Mouse (Mus musculus): ENCODE data around the gene Prdm16. TPM values are rescaled to one million over a fixed set of nuclear protein-coding genes. Genes with fewer than 3 reads are reported as not detected.

Prdm16 gene
- polyA plus RNA-seq, 1 experiment from 2014 or later = 22.1 TPM

- H3K9ac ChIP-seq = no peak overlapping the region
- no peak overlapping the region for H3K4me2 ChIP-seq
- H3K9me3 ChIP-seq (replicated peaks) = no peaks in the 10 kb centered on the region
- no peak for ATAC-seq (replicated peaks; ENCODE audit: low FRiP score)
- no peaks in the 10 kb centered on the region for H3K36me3 ChIP-seq
- H3K4me3 ChIP-seq (replicated peaks) = no peak overlapping the region
- 86% methylated on average over 3 of the region's 3 CpGs for WGBS
- peaks cover 80% of the 10 kb centered on the region for H3K27me3 ChIP-seq
- peaks cover 29% of the 10 kb centered on the region; the same call in 1 of the 2 replicates for H3K4me1 ChIP-seq
- no peak overlapping the region for H3K27ac ChIP-seq
These were observed 13.4 kb downstream of the Prdm16 start for GRCm38 (mm10) chr4:154623241-154623640.

- WGBS = 91% methylated on average over 4 of the region's 4 CpGs
- H3K36me3 ChIP-seq = no peaks in the 10 kb centered on the region
- no peak overlapping the region for H3K9ac ChIP-seq
- H3K4me3 ChIP-seq (replicated peaks) = no peak overlapping the region
- no peak overlapping the region for H3K4me2 ChIP-seq
- H3K27me3 ChIP-seq = peaks cover 79% of the 10 kb centered on the region
- H3K4me1 ChIP-seq = peaks cover 29% of the 10 kb centered on the region
- H3K9me3 ChIP-seq (replicated peaks) = no peaks in the 10 kb centered on the region
- ATAC-seq (replicated peaks; ENCODE audit: low FRiP score) = no peak
- no peak overlapping the region for H3K27ac ChIP-seq
These were observed 14.2 kb downstream of the Prdm16 start for GRCm38 (mm10) chr4:154622521-154622920.

- no peak for ATAC-seq (replicated peaks; ENCODE audit: low FRiP score)
- H3K9ac ChIP-seq = no peak overlapping the region
- H3K4me2 ChIP-seq = no peak overlapping the region
- H3K27me3 ChIP-seq = peaks cover 41% of the 10 kb centered on the region
- no peak overlapping the region for H3K4me3 ChIP-seq (replicated peaks)
- no peaks in the 10 kb centered on the region for H3K9me3 ChIP-seq (replicated peaks)
- 54% methylated on average over 10 of the region's 10 CpGs for WGBS
- no peaks in the 10 kb centered on the region for H3K36me3 ChIP-seq
- peaks cover 11% of the 10 kb centered on the region for H3K4me1 ChIP-seq
- peak overlapping the region; percentile 37; the same call in 1 of the 2 replicates for H3K27ac ChIP-seq
These were observed 25.5 kb downstream of the Prdm16 start for GRCm38 (mm10) chr4:154611167-154611566.

- Histone ChIP-seq H3K4me1 (peaks cover 11% of the 10 kb centered on the region), H3K9ac (no peak overlapping the region), H3K4me3 (replicated peaks) (no peak overlapping the region), H3K4me2 (no peak overlapping the region), H3K27ac (no peak overlapping the region), H3K9me3 (replicated peaks) (no peaks in the 10 kb centered on the region), H3K27me3 (peaks cover 36% of the 10 kb centered on the region), H3K36me3 (no peaks in the 10 kb centered on the region)
- WGBS = 92% methylated on average over 5 of the region's 5 CpGs
- ATAC-seq (replicated peaks; ENCODE audit: low FRiP score) = no peak
These were observed 28.9 kb downstream of the Prdm16 start for GRCm38 (mm10) chr4:154607724-154608123.

- H3K36me3 ChIP-seq = no peaks in the 10 kb centered on the region
- WGBS = 80% methylated on average over 7 of the region's 7 CpGs
- H3K4me2 ChIP-seq = no peak overlapping the region
- H3K27me3 ChIP-seq = peaks cover 63% of the 10 kb centered on the region
- H3K27ac ChIP-seq = no peak overlapping the region
- no peak for ATAC-seq (replicated peaks; ENCODE audit: low FRiP score)
- no peak overlapping the region for H3K9ac ChIP-seq
- no peaks in the 10 kb centered on the region for H3K9me3 ChIP-seq (replicated peaks)
- peaks cover 17% of the 10 kb centered on the region for H3K4me1 ChIP-seq
- H3K4me3 ChIP-seq (replicated peaks) = no peak overlapping the region
These were observed 32.2 kb downstream of the Prdm16 start for GRCm38 (mm10) chr4:154604442-154604830.

GRCm38 (mm10) chr4:154603663-154604441 lies 32.8 kb downstream of the Prdm16 start:
- Histone ChIP-seq H3K9ac (no peak overlapping the region), H3K36me3 (no peaks in the 10 kb centered on the region), H3K4me2 (no peak overlapping the region), H3K4me1 (peaks cover 23% of the 10 kb centered on the region), H3K9me3 (replicated peaks) (no peaks in the 10 kb centered on the region), H3K27me3 (peaks cover 65% of the 10 kb centered on the region), H3K27ac (no peak overlapping the region), H3K4me3 (replicated peaks) (no peak overlapping the region)
- WGBS = 51% methylated on average over 25 of the region's 25 CpGs
- ATAC-seq (replicated peaks; ENCODE audit: low FRiP score) = no peak

GRCm38 (mm10) chr4:154602409-154602808 lies 34.3 kb downstream of the Prdm16 start:
- WGBS = 70% methylated on average over 10 of the region's 10 CpGs
- Histone ChIP-seq H3K4me3 (replicated peaks) (no peak overlapping the region), H3K36me3 (no peaks in the 10 kb centered on the region), H3K27ac (no peak overlapping the region), H3K4me1 (peaks cover 34% of the 10 kb centered on the region), H3K9ac (no peak overlapping the region), H3K27me3 (peaks cover 79% of the 10 kb centered on the region), H3K9me3 (replicated peaks) (no peaks in the 10 kb centered on the region), H3K4me2 (no peak overlapping the region)
- ATAC-seq (replicated peaks; ENCODE audit: low FRiP score) = no peak

GRCm38 (mm10) chr4:154601006-154601405 lies 35.7 kb downstream of the Prdm16 start:
- Histone ChIP-seq H3K9me3 (replicated peaks) (no peaks in the 10 kb centered on the region), H3K9ac (no peak overlapping the region), H3K4me3 (replicated peaks) (no peak overlapping the region), H3K4me1 (peaks cover 34% of the 10 kb centered on the region), H3K36me3 (no peaks in the 10 kb centered on the region), H3K27ac (no peak overlapping the region), H3K27me3 (peaks cover 88% of the 10 kb centered on the region), H3K4me2 (no peak overlapping the region)
- ATAC-seq (replicated peaks; ENCODE audit: low FRiP score) = no peak
- WGBS = 64% methylated on average over 3 of the region's 3 CpGs

GRCm38 (mm10) chr4:154599977-154600376 lies 36.7 kb downstream of the Prdm16 start:
- Histone ChIP-seq H3K9ac (no peak overlapping the region), H3K27me3 (peaks cover 91% of the 10 kb centered on the region), H3K9me3 (replicated peaks) (no peaks in the 10 kb centered on the region), H3K4me1 (peaks cover 40% of the 10 kb centered on the region), H3K4me2 (no peak overlapping the region), H3K36me3 (no peaks in the 10 kb centered on the region), H3K4me3 (replicated peaks) (no peak overlapping the region), H3K27ac (0 out of 2 replicates have a peak overlapping the region, but pooled peaks have one; percentile 27)
- 36% methylated on average over 10 of the region's 10 CpGs for WGBS
- no peak; the same call in 1 of the 2 replicates for ATAC-seq (replicated peaks; ENCODE audit: low FRiP score)

- WGBS = 62% methylated on average over 7 of the region's 7 CpGs
- Histone ChIP-seq H3K27ac (no peak overlapping the region), H3K4me2 (no peak overlapping the region), H3K9me3 (replicated peaks) (no peaks in the 10 kb centered on the region), H3K4me3 (replicated peaks) (no peak overlapping the region), H3K4me1 (peaks cover 50% of the 10 kb centered on the region), H3K9ac (no peak overlapping the region), H3K36me3 (no peaks in the 10 kb centered on the region), H3K27me3 (peaks cover 91% of the 10 kb centered on the region)
- no peak for ATAC-seq (replicated peaks; ENCODE audit: low FRiP score)
These were observed 38.3 kb downstream of the Prdm16 start for GRCm38 (mm10) chr4:154598357-154598756.

GRCm38 (mm10) chr4:154596805-154597204 lies 39.9 kb downstream of the Prdm16 start:
- no peak overlapping the region for H3K27ac ChIP-seq
- no peak overlapping the region for H3K9ac ChIP-seq
- ATAC-seq (replicated peaks; ENCODE audit: low FRiP score) = no peak
- peaks cover 95% of the 10 kb centered on the region for H3K27me3 ChIP-seq
- H3K4me3 ChIP-seq (replicated peaks) = no peak overlapping the region
- no peaks in the 10 kb centered on the region for H3K9me3 ChIP-seq (replicated peaks)
- WGBS = 72% methylated on average over 4 of the region's 4 CpGs
- peaks cover 45% of the 10 kb centered on the region for H3K4me1 ChIP-seq
- H3K4me2 ChIP-seq = no peak overlapping the region
- no peaks in the 10 kb centered on the region for H3K36me3 ChIP-seq

- Histone ChIP-seq H3K4me1 (peaks cover 38% of the 10 kb centered on the region), H3K27ac (no peak overlapping the region), H3K4me3 (replicated peaks) (no peak overlapping the region), H3K4me2 (peak overlapping the region; percentile 9; the same call in 1 of the 2 replicates), H3K27me3 (peaks cover 87% of the 10 kb centered on the region), H3K9me3 (replicated peaks) (no peaks in the 10 kb centered on the region), H3K9ac (no peak overlapping the region), H3K36me3 (no peaks in the 10 kb centered on the region)
- ATAC-seq (replicated peaks; ENCODE audit: low FRiP score) = 0 out of 2 replicates have a peak, but pooled peaks have one; percentile 20
- WGBS = 13% methylated on average over 21 of the region's 21 CpGs
These were observed 41.7 kb downstream of the Prdm16 start for GRCm38 (mm10) chr4:154594761-154595556.

All from kidney, embryonic 15.5 days (tissue).